Mouse (Mus musculus) midbrain, embryonic 12.5 days (tissue): ENCODE results near the gene 1700034I23Rik. TPM values are rescaled to one million over a fixed set of nuclear protein-coding genes. Genes with fewer than 3 reads are reported as not detected.
"Not testable (repeated sequence)": the region's sequence is repeated elsewhere in the genome, so short reads cannot be mapped to it uniquely, and the experiment has no call there.

Experiments used
- ATAC-seq: fragments of 200-750 bp; cut with Nextera tagmentation; 2 replicates; pipeline ENCODE4 v1.8.0; 2017; ENCODE audit warnings: low read depth, moderate TSS enrichment, moderate library complexity; ENCODE audit not compliant: low FRiP score
- H3K27ac ChIP-seq: fragments of 300-500 bp; sonication (generic); replicated peaks from 2 replicates; pipeline ENCODE4 v1.5.1; 2016; ENCODE audit warnings: mild to moderate bottlenecking
- H3K27me3 ChIP-seq: fragments of 300-500 bp; sonication (generic); 2 replicates; pipeline ENCODE4 v1.6.1; 2016; ENCODE audit warnings: mild to moderate bottlenecking
- H3K36me3 ChIP-seq: fragments of 300-500 bp; sonication (generic); 2 replicates; pipeline ENCODE4 v1.6.1; 2016
- H3K4me1 ChIP-seq: fragments of 300-500 bp; sonication (generic); 2 replicates; pipeline ENCODE4 v1.6.1; 2016
- H3K4me2 ChIP-seq: fragments of 300-500 bp; sonication (generic); replicated peaks from 2 replicates; pipeline ENCODE4 v1.6.1; 2016; ENCODE audit warnings: mild to moderate bottlenecking, moderate library complexity
- H3K4me3 ChIP-seq: fragments of 300-500 bp; sonication (generic); 2 replicates; pipeline ENCODE4 v1.5.1; 2016; ENCODE audit warnings: mild to moderate bottlenecking
- H3K9ac ChIP-seq: fragments of 300-500 bp; sonication (generic); replicated peaks from 2 replicates; pipeline ENCODE4 v1.6.1; 2016; ENCODE audit warnings: mild to moderate bottlenecking, moderate library complexity
- H3K9me3 ChIP-seq: fragments of 300-500 bp; sonication (generic); 2 replicates; pipeline ENCODE4 v1.6.1; 2016; ENCODE audit warnings: mild to moderate bottlenecking
- WGBS: fragments of 180-500 bp; shearing (Covaris S2); methylation state at CpG from one replicate; pipeline ENCODE4 v1.1.7; 2016; 5-methylcytosine and 5-hydroxymethylcytosine counted together
- polyA plus RNA-seq: library from polyadenylated mRNA; unstranded; fragments of >200 nt; fragmentation: Nextera tagmentation; extraction: Ambion mirVana; gene quantifications from 2 replicates; pipeline ENCODE4 v1.2.1, GENCODE M21; 2016

1700034I23Rik gene
- 0.25 and 0.41 TPM in 2 replicates for polyA plus RNA-seq

DNA sequence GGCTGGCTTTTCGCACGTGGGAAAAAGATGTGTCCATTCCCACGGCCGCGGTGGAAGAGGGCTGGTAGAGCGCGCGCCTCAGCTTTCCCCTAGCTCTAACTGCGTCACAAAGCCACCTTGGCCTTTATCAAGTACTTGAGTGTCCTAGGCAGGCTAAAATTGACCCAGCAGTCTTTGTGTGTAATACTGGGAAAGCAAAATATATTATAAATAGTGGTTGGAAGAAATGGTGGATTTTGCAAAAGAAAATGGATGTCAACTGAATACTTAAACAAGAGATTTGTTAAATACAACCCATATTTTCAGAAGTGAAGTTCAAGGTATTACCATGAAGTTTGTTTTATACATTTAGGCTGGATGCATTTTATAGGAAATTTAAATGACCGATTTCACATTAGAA is at the start of gene 1700034I23Rik:
Gene 1700034I23Rik, minus strand, starts transcription at position 101 of the 400 bp plus-strand sequence.
- not testable (repeated sequence) for H3K27me3 ChIP-seq, H3K9ac ChIP-seq, H3K4me3 ChIP-seq, H3K4me2 ChIP-seq, ATAC-seq, H3K9me3 ChIP-seq, H3K27ac ChIP-seq, H3K4me1 ChIP-seq, H3K36me3 ChIP-seq
- WGBS = 96% methylated on average over 7 of the region's 10 CpGs

DNA sequence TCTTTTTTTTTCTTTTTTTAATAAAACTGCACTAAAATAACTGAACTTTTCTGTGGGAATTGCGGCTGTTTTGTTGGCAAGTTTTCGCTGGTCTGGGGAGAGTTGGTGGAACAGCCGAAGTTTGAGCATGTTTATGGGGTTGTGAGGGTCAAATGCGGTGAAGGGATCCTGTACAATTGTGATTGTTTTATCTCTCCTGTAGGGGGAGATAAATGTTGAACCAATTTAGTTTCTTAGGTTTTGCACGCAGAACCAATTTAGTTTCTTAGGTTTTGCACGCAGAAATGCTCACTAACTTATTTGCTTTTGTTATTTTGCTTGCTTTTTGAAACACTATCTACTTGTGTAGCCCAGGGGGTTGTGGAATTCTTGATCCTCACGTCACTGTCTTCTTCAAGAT is 49.0 kb upstream of the 1700034I23Rik start:
- Histone ChIP-seq H3K27me3 (peaks cover 29% of the 10 kb centered on the region), H3K4me3 (peak overlapping the region; percentile 84)
- WGBS = 12% methylated on average over 7 of the region's 7 CpGs

DNA sequence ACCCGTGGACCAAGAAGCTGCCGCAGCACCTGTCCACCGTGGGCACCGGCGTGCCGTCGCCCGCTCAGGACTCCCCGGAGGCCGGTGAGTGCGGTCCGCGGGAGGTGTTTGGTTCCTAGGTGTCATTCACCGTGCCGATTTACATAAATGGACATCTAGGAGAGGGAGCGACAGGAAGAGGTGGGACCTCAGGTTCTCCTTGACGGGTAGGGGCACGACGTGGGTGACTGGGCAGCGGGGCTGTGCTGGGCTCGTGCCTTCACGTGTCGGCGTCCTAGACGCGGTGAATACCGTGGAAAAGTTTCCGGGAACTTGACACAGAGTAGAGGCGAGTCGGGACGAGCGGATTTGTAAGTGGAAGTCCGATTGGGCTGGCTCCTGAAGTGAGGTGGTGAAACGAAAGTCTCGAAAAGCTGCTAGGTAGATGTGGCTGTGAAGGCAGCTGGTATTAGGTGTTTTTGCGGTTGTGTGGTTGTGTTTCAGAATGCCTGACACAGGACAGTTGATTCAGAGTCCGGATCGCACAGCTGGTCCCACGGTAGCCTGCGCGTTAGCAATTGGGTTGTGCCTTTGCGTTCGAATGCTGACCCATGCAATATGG is 48.4 kb upstream of the 1700034I23Rik start:
- H3K4me1 ChIP-seq = peaks cover 7% of the 10 kb centered on the region
- under 1% methylated on average over 43 of the region's 43 CpGs for WGBS
- peak overlapping the region; percentile 97 for H3K4me2 ChIP-seq
- H3K4me3 ChIP-seq = peak overlapping the region; percentile 84
- ATAC-seq = 0 out of 2 replicates have a peak, but pooled peaks have one; percentile 0
- peak overlapping the region; percentile 81; the same call in 1 of the 2 replicates for H3K27ac ChIP-seq
- H3K36me3 ChIP-seq = no peaks in the 10 kb centered on the region
- peak overlapping the region; percentile 81 for H3K9ac ChIP-seq
- H3K9me3 ChIP-seq = no peaks in the 10 kb centered on the region
- peaks cover 29% of the 10 kb centered on the region for H3K27me3 ChIP-seq

More for the DNA sequence above, 49.0 kb upstream of the 1700034I23Rik start:
- no peak for ATAC-seq
- Histone ChIP-seq H3K36me3 (no peaks in the 10 kb centered on the region), H3K9ac (no peak overlapping the region), H3K9me3 (no peaks in the 10 kb centered on the region), H3K27ac (no peak overlapping the region), H3K4me2 (peak overlapping the region; percentile 97), H3K4me1 (peaks cover 7% of the 10 kb centered on the region)

DNA sequence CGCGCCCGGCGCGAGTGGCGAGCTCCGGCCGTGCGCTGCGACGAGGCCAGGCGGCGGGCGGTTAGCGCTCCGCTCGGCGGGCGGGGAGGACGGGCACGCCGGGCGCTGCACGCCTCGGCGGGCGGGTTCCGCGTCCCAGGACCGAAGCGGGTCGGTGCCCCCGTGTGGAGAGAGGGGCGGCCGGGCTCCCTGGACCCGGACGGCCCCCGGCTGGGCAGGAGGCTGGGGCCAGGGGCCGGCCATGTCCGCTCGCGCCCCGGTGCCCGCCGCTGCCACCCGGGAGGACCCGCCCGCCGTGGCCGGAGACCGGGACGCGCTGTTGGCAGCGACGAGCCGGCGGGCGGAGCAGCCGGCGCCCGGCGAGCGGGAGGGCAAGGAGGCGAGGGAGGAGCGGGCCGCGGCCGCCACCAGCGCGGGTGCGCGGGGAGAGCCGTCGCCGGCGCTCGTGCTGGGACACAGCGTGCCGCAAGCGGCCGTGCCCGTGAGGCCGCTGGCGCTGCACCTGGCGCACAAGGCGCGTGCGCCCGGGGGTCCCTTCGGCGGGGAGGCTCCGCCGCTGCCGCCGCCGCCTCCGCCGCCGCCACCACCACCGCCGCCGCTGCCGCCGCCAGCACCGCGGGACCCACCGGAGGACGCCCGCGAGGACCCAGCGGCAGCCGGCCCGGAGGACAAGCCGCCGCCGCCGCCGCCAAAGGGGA is 47.7 kb upstream of the 1700034I23Rik start:
- Histone ChIP-seq H3K4me3 (peak overlapping the region; percentile 84), H3K27me3 (peaks cover 29% of the 10 kb centered on the region), H3K27ac (peak overlapping the region; percentile 81), H3K9ac (peak overlapping the region; percentile 81), H3K4me2 (peak overlapping the region; percentile 97), H3K9me3 (no peaks in the 10 kb centered on the region), H3K4me1 (peaks cover 7% of the 10 kb centered on the region), H3K36me3 (no peaks in the 10 kb centered on the region)
- under 1% methylated on average over 80 of the region's 118 CpGs for WGBS
- ATAC-seq = no peak; the same call in 1 of the 2 replicates

DNA sequence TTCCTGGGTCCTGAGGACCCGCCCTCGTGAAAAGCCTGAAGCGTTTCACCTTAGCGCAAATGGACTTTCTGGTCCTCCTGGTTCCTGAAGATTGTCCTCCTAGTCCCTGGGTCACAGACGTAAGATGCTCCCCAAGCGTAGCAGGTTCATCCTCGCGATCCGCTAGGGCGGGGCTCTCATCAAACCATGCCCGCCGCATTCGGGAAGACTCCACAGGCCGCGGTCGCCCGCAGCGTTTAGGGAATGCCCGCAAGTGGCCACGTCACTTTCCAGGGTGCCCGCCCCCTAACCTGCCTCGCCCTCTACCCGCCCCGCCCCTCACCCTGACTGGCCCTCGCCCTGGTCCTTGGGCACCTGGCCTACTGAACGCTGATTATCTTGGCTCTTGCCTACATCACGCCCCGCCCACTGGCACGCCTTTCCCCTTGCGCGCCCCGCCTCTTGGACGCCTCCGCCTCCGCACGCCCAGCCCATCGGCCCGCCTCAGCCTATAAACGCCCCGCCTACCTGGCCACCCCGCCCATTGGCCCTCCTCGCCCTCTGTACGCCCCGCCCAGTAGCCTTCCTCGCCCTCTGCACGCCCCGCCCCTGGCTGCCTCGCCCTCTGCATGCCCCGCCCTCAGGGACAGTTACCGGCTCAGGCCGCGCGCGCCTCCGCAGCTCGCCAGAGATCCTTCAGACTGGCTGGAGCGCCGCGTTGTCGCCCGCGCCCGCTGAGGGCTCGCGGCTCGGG is 47.0 kb upstream of the 1700034I23Rik start, which contains the start of gene Larp1b:
Gene Larp1b, plus strand, starts transcription at position 659 of the 733 bp plus-strand sequence.
- peaks cover 7% of the 10 kb centered on the region for H3K4me1 ChIP-seq
- no peaks in the 10 kb centered on the region for H3K9me3 ChIP-seq
- peak within 1 kb of the TSS; percentile 81 for H3K9ac ChIP-seq
- peaks cover 29% of the 10 kb centered on the region for H3K27me3 ChIP-seq
- ATAC-seq = peak; percentile 97
- peak within 1 kb of the TSS; percentile 84 for H3K4me3 ChIP-seq
- H3K36me3 ChIP-seq = no peaks in the 10 kb centered on the region
- whole genome bisulfite sequencing = under 1% methylated on average over 53 of the region's 66 CpGs
- H3K27ac ChIP-seq = peak within 1 kb of the TSS; percentile 81
- H3K4me2 ChIP-seq = peak within 1 kb of the TSS; percentile 97

DNA sequence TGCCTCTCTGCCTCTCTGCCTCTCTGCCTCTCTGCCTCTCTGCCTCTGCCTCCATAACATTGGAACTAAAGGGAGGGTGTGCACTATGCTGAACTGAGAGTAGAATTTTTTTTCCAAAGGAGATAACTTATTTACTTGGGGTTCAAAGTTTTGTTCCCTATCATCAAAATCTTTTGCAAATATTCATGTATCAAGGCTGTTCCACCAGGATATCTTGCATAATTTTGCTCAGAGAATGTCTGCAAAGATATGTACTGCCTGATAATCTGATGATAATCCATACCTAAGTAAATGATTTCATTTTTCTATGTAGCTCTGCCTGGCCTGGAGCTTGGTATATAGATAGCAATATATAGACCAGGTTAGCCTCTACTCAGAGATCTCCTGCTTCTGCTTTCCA is 36.7 kb upstream of the 1700034I23Rik start:
- H3K27me3 ChIP-seq = no peaks in the 10 kb centered on the region
- H3K4me1 ChIP-seq = no peaks in the 10 kb centered on the region

DNA sequence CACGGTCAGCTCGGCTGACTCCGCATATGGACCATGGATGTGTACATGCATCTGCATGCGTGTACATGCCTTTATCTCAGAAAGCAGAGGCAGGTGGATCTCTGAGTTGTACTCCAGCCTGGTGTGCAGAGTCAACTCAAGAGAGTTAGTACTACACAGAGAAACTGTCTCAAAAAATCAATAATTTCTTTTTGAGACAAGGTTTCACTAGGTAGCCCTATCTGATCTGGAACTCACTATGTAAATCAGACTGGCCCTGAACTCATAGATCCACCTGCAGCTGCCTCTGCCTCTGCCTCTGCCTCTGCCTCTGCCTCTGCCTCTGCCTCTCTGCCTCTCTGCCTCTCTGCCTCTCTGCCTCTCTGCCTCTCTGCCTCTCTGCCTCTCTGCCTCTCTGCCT is 36.2 kb upstream of the 1700034I23Rik start:
- Histone ChIP-seq H3K27me3 (no peaks in the 10 kb centered on the region), H3K4me2 (no peak overlapping the region), H3K36me3 (peaks cover 8% of the 10 kb centered on the region), H3K9me3 (no peaks in the 10 kb centered on the region), H3K4me3 (no peak overlapping the region), H3K4me1 (no peaks in the 10 kb centered on the region), H3K9ac (no peak overlapping the region), H3K27ac (no peak overlapping the region)
- WGBS = 90% methylated on average over 4 of the region's 4 CpGs
- no peak for ATAC-seq

More for the DNA sequence above, 36.7 kb upstream of the 1700034I23Rik start:
- Histone ChIP-seq H3K36me3 (peaks cover 4% of the 10 kb centered on the region), H3K4me3 (no peak overlapping the region), H3K4me2 (no peak overlapping the region), H3K9ac (no peak overlapping the region), H3K27ac (no peak overlapping the region), H3K9me3 (no peaks in the 10 kb centered on the region)
- ATAC-seq = no peak

DNA sequence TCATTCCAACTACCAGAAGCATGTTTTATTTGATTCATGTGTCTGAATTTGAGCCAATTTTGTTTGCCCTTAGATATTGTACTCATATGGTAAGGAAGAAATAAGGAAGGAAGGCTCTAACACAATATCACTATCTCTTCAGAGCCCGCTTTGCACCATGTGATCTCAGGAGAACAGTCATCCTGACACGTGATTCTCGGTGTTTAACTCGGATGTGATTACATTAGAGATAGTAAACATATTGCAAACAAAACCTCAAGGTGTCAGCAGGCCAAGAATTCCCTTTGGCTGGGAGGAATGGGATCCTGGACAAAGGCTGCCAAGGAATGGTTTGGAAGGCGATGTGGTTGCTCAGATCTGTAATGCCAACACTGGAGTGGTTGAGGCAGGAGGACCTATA is 35.8 kb upstream of the 1700034I23Rik start:
- Histone ChIP-seq H3K9me3 (no peaks in the 10 kb centered on the region), H3K9ac (no peak overlapping the region), H3K27me3 (no peaks in the 10 kb centered on the region), H3K4me1 (no peaks in the 10 kb centered on the region), H3K27ac (no peak overlapping the region), H3K36me3 (peaks cover 12% of the 10 kb centered on the region), H3K4me2 (no peak overlapping the region), H3K4me3 (no peak overlapping the region)
- ATAC-seq = no peak
- 89% methylated on average over 5 of the region's 5 CpGs for WGBS

DNA sequence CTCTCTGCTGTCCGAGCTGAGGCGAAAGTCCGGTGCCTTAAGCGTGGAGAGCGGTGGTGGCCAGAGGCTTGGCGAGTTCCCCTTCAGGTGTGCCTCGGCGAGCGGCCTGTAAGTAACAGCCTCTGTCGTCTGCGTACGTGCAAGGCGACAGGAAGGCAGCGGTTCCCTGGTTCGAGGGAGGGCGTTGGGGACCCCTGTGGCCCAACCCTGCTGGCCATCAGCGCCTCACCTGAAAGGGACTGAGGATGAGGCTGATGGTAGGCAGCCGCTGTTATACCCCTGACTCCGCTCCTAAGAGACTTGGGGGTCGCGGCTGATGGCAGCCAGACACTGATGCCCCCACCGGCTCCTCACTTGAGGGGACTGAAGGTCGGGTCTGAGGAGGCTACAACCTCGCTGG is 8.0 kb downstream of the 1700034I23Rik start:
- H3K4me3 ChIP-seq = peak overlapping the region; percentile 48
- H3K27me3 ChIP-seq, H3K9me3 ChIP-seq, H3K4me1 ChIP-seq, H3K27ac ChIP-seq, ATAC-seq, H3K36me3 ChIP-seq: not testable (repeated sequence)
- peak overlapping the region; percentile 55 for H3K9ac ChIP-seq
- H3K4me2 ChIP-seq = peak overlapping the region; percentile 73
- 2% methylated on average over 18 of the region's 24 CpGs for WGBS

DNA sequence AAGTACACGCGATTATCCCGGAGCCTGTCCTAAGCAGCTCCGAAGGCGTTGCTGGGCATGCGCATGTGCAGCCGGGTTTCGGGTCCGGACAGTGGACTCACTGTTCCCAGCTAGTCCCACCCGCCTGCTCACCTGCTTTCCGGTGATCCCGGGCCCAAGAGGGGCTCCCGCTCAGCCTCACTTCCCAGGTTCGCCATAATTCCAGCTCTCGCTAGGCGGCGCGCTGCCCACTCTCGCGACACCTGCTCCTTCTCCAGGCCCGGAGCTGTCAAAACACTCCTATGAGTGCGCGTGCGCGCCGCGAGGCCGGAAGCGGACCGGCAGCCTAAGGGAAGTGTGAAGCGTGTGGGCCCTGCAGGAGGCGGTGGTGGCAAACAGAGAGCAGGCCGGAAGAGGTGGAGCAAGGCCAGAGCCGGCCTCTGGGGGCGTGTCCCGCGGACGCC is 8.5 kb downstream of the 1700034I23Rik start:
- H3K27me3 ChIP-seq, H3K9me3 ChIP-seq, H3K4me1 ChIP-seq, H3K36me3 ChIP-seq: not testable (repeated sequence)
- Histone ChIP-seq H3K9ac (peak overlapping the region; percentile 59), H3K4me2 (peak overlapping the region; percentile 73), H3K4me3 (peak overlapping the region; percentile 48), H3K27ac (peak overlapping the region; percentile 61)
- peak; percentile 99 for ATAC-seq
- WGBS = 0% methylated on average over 38 of the region's 38 CpGs

DNA sequence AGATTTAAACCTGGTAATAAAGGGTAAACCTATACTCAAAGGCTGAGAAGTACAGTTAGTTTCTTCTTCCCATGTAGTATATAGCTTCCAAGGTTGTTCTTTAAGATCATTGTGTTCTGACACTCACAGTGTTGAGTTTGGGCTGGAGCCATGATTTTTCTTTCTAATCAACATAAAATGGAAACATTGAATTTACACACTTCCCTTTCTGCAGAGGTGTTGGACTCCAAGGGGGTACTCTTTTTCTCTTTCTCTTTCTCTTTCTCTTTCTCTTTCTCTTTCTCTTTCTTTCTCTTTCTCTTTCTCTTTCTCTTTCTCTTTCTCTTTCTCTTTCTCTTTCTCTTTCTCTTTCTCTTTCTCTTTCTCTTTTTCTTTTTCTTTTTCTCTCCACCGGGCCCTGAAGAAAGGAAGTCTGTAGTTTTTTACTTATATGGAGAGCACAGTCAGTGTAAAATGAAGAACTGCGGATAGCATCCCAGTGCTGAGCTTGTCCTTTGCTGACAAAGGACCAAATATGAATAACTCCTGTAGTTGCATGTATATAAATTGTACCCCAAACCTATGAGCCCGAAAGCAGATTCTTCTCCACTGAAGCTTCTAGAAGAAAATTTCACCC is 49.1 kb downstream of the 1700034I23Rik start:
- ATAC-seq, H3K27me3 ChIP-seq, H3K4me2 ChIP-seq, H3K36me3 ChIP-seq, H3K4me1 ChIP-seq, H3K9me3 ChIP-seq, H3K9ac ChIP-seq, H3K4me3 ChIP-seq, H3K27ac ChIP-seq: not testable (repeated sequence)
- 86% methylated on average over 3 of the region's 3 CpGs for WGBS
